In the genomic region with DNA sequence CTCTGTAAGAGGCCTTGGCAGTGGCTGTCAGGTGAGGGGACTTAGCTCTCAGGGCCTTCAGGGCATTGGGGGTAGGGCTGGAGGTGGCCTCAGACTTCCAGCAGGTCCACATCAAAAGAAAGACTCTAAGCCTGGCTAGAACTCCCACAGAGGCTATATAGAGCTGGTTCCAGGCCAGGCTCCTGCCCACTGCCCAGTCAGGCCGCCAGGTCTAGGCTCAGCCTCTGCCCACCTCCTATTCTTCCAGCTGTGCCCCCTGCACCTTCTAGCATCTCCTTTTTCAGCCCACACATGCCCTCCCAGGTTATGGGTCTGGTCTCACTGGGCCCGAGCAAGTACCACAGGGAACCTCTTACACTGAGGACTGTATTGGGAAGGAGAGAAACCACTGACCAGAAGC, we compare ENCODE assay signal across 16 mouse cellular contexts. TPM values are rescaled to one million over a fixed set of nuclear protein-coding genes. Genes with fewer than 3 reads are reported as not detected.
DNase-seq lines count a peak whose midpoint lies in the region; ATAC-seq and TF ChIP-seq lines count a peak whose summit lies in the region.
"Had no signal": no experiment of that assay in that cellular context is flagged by ENCODE, and none has a peak within 500 bp of the region (broad histone marks: within the 10 kb centered on the region; RNA-seq: fewer than 3 reads in every experiment).

No protein-coding gene starts in this region.

- WGBS in midbrain, embryonic 12.5 days: 52% methylated on average over 2 of the region's 2 CpGs
- WGBS in midbrain, embryonic 11.5 days: 50% methylated on average over 2 of the region's 2 CpGs
- 46% methylated on average over 2 of the region's 2 CpGs for WGBS in forebrain, embryonic 15.5 days
- WGBS in hindbrain, postnatal 0 days: 51% methylated on average over 2 of the region's 2 CpGs

- H3K9me3 ChIP-seq in midbrain, embryonic 12.5 days: no peaks in the 10 kb centered on the region
- H3K9me3 ChIP-seq in midbrain, embryonic 11.5 days (ENCODE audit: control insufficient read depth, low read length): no peaks in the 10 kb centered on the region
- no peaks in the 10 kb centered on the region for H3K9me3 ChIP-seq in forebrain, embryonic 15.5 days
- H3K9me3 ChIP-seq in hindbrain, postnatal 0 days (ENCODE audit: low read length): no peaks in the 10 kb centered on the region
- H3K9me3 ChIP-seq: G1E; heart, embryonic 10.5 days had no signal

- peak overlapping the region; percentile 82 for H3K27ac ChIP-seq in midbrain, embryonic 12.5 days (replicated peaks)
- no peak overlapping the region for H3K27ac ChIP-seq in midbrain, embryonic 11.5 days (ENCODE audit: low read depth, low read length)
- peak overlapping the region; percentile 99 for H3K27ac ChIP-seq in forebrain, embryonic 15.5 days (replicated peaks)
- peak overlapping the region; percentile 93 for H3K27ac ChIP-seq in hindbrain, postnatal 0 days
- H3K27ac ChIP-seq: heart, embryonic 10.5 days had no signal

- no peak overlapping the region for H3K4me3 ChIP-seq in midbrain, embryonic 12.5 days
- no peak overlapping the region for H3K4me3 ChIP-seq in midbrain, embryonic 11.5 days (ENCODE audit: low read depth, low read length)
- H3K4me3 ChIP-seq in forebrain, embryonic 15.5 days: no peak overlapping the region
- H3K4me3 ChIP-seq in hindbrain, postnatal 0 days (ENCODE audit: low read length): no peak overlapping the region
- H3K4me3 ChIP-seq: heart, embryonic 10.5 days had no signal

- H3K27me3 ChIP-seq in midbrain, embryonic 12.5 days: peaks cover 97% of the 10 kb centered on the region
- H3K27me3 ChIP-seq in midbrain, embryonic 11.5 days (ENCODE audit: control insufficient read depth, insufficient read depth, low read length): peaks cover 80% of the 10 kb centered on the region
- no peaks in the 10 kb centered on the region for H3K27me3 ChIP-seq in forebrain, embryonic 15.5 days
- no peaks in the 10 kb centered on the region for H3K27me3 ChIP-seq in hindbrain, postnatal 0 days (ENCODE audit: insufficient read depth, low read length)

- no peak for TF ChIP-seq CTCF in hindbrain, postnatal 0 days (IDR thresholded peaks at IDR 0.05; ENCODE audit: low read depth)

- peaks cover 61% of the 10 kb centered on the region for H3K36me3 ChIP-seq in midbrain, embryonic 12.5 days
- H3K36me3 ChIP-seq in midbrain, embryonic 11.5 days (ENCODE audit: control insufficient read depth, insufficient read depth, low read length): peaks cover 3% of the 10 kb centered on the region; the same call in 1 of the 2 replicates
- peaks cover 72% of the 10 kb centered on the region for H3K36me3 ChIP-seq in forebrain, embryonic 15.5 days
- peaks cover 63% of the 10 kb centered on the region; the same call in 1 of the 2 replicates for H3K36me3 ChIP-seq in hindbrain, postnatal 0 days (ENCODE audit: insufficient read depth, low read length)
- H3K36me3 ChIP-seq: G1E; heart, embryonic 10.5 days had no signal

- no peak for ATAC-seq in midbrain, embryonic 12.5 days (ENCODE audit: low FRiP score, low read depth)
- ATAC-seq in midbrain, embryonic 11.5 days (ENCODE audit: low FRiP score): no peak
- ATAC-seq in forebrain, embryonic 15.5 days (replicated peaks): no peak
- ATAC-seq in hindbrain, postnatal 0 days: no peak
- ATAC-seq in granulocyte monocyte progenitor cell, adult 5-6 weeks (replicated peaks; ENCODE audit: poor library complexity, severe bottlenecking): no peak
- ATAC-seq: liver, postnatal 0 days had no signal

- H3K9ac ChIP-seq in midbrain, embryonic 12.5 days (replicated peaks): no peak overlapping the region
- no peak overlapping the region for H3K9ac ChIP-seq in midbrain, embryonic 11.5 days (ENCODE audit: low read length)
- H3K9ac ChIP-seq in forebrain, embryonic 15.5 days (replicated peaks): peak overlapping the region; percentile 22; the same call in 1 of the 2 replicates
- H3K9ac ChIP-seq in hindbrain, postnatal 0 days (replicated peaks; ENCODE audit: low read length): peak overlapping the region; percentile 25; the same call in 1 of the 2 replicates
- H3K9ac ChIP-seq: liver, postnatal 0 days had no signal

- peaks cover 98% of the 10 kb centered on the region for H3K4me1 ChIP-seq in midbrain, embryonic 12.5 days
- peaks cover 14% of the 10 kb centered on the region for H3K4me1 ChIP-seq in midbrain, embryonic 11.5 days (ENCODE audit: control insufficient read depth, insufficient read depth, low read length)
- H3K4me1 ChIP-seq in forebrain, embryonic 15.5 days: peaks cover 99% of the 10 kb centered on the region
- H3K4me1 ChIP-seq in hindbrain, postnatal 0 days (ENCODE audit: insufficient read depth, low read length): peaks cover 41% of the 10 kb centered on the region
- H3K4me1 ChIP-seq: heart, embryonic 10.5 days had no signal

- DNase-seq in midbrain, embryonic 11.5 days (ENCODE audit: low spot score, missing footprints): no peak
- DNase-seq in hindbrain, postnatal 0 days (ENCODE audit: low spot score): no peak
- DNase-seq in gastrocnemius, postnatal 36 days: no peak
- DNase-seq in left cerebral cortex, postnatal 14 days (ENCODE audit: low spot score in 2 of 2): no peak
- DNase-seq: embryo, embryonic 11 days; heart, postnatal 36 days; kidney, adult 11 months; kidney, postnatal 36 days; layer of hippocampus, postnatal 36 days; liver, postnatal 0 days; spleen, adult 18-20 months had no signal

- intact Hi-C loops in gastrocnemius, postnatal 36 days (cut with DNase I): no loop called here
- intact Hi-C loops in left cerebral cortex, postnatal 14 days (cut with DNase I): no loop called here

- H3K4me2 ChIP-seq in midbrain, embryonic 12.5 days (replicated peaks): no peak overlapping the region
- no peak overlapping the region for H3K4me2 ChIP-seq in midbrain, embryonic 11.5 days
- H3K4me2 ChIP-seq in forebrain, embryonic 15.5 days (replicated peaks): peak overlapping the region; percentile 19
- H3K4me2 ChIP-seq in hindbrain, postnatal 0 days (ENCODE audit: low read depth, low read length): no peak overlapping the region

RNA-seq across cellular contexts. Expression of gene Rhbg, which starts 29.6 kb away (rescaled TPM):
- 0.26 TPM in 1 of 2 replicates, not detected in the other for polyA plus RNA-seq in midbrain, embryonic 12.5 days (2016; fragmentation: Nextera tagmentation; extraction: Ambion mirVana)
- polyA plus RNA-seq in midbrain, embryonic 11.5 days (2014; fragmentation: Nextera tagmentation; extraction: Ambion mirVana): 0.15 TPM in 1 of 2 replicates, not detected in the other
- 0.10 and 0.14 TPM in 2 replicates for polyA plus RNA-seq in forebrain, embryonic 15.5 days (2015; fragmentation: Nextera tagmentation; extraction: Ambion mirVana)
- 0.94 and 1.0 TPM in 2 replicates for total RNA-seq in hindbrain, postnatal 0 days (2014; rRNA removed)
- 0.37 and 0.43 TPM in 2 replicates for polyA plus RNA-seq in hindbrain, postnatal 0 days (2015; fragmentation: Nextera tagmentation; extraction: Ambion mirVana)
- total RNA-seq in gastrocnemius, postnatal 36 days (2021): not detected
- total RNA-seq in granulocyte monocyte progenitor cell, adult 5-6 weeks (2014; fragmentation: Nextera tagmentation): not detected in 2 replicates
- total RNA-seq in granulocyte monocyte progenitor cell, adult 5-6 weeks (2017): not detected in 2 replicates
- under 1 TPM in 1 of 2 experiments, not detected in 1; 0.18 TPM for total RNA-seq in left cerebral cortex, postnatal 14 days (2021)
- total RNA-seq: G1E; heart, postnatal 36 days; layer of hippocampus, postnatal 36 days had no signal
- polyA plus RNA-seq: G1E had no signal

Comparison
In these comparisons a context has a peak if more than half of its experiments do, and no peak if none do; other contexts are left out.
1. H3K9ac ChIP-seq: peak in forebrain, embryonic 15.5 days (single experiment) and hindbrain, postnatal 0 days (single experiment); none in midbrain, embryonic 12.5 days (single experiment) and midbrain, embryonic 11.5 days (single experiment).